Mouse (Mus musculus): Measurements from ENCODE around the gene Wbp2nl.

Gene Wbp2nl

DNA sequence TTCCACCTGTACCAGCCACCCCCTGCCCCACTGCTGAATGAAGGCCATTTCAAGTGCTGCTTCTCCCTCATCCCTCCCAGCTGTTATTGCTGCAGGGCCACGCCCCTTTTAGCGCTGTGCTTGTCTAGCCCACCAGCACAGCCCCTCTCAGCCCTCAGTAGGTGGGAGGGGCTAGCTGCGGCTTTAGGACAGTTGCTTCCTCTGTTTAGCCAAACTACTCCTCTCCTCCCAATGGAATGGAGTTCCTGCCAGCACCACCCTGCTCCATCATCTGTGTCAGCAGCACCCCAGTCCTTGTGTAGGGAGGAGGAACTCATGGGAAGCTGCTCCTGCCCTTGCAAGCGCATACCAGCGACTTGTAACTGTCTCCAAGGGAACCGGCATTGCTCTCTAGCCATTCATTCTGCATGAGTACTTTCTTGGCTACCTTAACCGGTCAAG lies 5.5 kb upstream of the Wbp2nl start:
- in situ Hi-C loops (cut with MboI; ENCODE audit: unreplicated experiment in 2 of 2), result loop anchor here (25.0 kb wide), 3 partner anchors 494 to 1769 kb away; partner anchors contain the start of genes Nfam1 (in 2 of the 2), Cyp2d26 (in 1 of the 2) and Efcab6 (in 1 of the 2)

DNA sequence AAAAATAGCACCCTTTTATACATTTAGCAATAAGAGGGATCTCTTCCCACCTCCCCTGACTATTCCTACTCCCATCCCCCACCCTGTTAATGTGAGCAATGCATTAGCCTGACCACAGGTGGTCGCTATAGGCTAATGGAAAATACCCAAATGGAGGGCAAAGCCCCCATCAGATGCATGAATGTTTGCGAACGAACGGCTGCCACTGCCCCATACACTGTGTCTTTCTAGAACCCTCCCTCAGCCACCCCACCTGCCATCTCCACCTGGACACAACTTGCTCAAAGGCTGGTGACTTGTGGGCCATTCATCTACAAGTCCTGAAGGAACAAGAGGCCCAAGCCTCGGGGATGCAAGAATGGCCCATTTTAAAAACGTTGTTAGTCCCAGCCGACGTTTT lies 4.7 kb upstream of the Wbp2nl start:
- in situ Hi-C loops (cut with MboI; ENCODE audit: unreplicated experiment in 2 of 2), result loop anchor here (25.0 kb wide), 3 partner anchors 493 to 1768 kb away; partner anchors contain the start of genes Nfam1 (in 2 of the 2), Cyp2d26 (in 1 of the 2) and Efcab6 (in 1 of the 2)

DNA sequence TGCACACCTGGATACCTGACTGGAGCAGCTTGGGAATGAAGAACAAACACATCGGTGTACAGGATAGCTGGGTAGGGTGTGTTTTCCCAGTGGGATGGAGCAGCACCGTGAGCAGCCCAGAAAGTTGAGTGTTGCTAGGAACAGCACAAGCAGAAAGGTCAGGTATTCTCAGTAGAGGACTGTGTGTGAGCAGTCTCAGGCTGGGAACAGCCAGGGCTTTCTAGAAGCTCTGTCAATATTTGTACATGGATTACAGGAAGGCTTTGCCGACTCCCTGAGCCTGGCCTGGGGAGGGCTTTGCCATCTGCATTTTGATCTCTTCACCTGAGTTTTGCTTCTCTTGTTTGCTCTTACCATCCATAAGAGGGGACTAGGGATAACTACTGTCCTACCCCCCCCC lies 8.4 kb downstream of the Wbp2nl start:
- in situ Hi-C loops (cut with MboI; ENCODE audit: unreplicated experiment in 2 of 2), result no loop called here

DNA sequence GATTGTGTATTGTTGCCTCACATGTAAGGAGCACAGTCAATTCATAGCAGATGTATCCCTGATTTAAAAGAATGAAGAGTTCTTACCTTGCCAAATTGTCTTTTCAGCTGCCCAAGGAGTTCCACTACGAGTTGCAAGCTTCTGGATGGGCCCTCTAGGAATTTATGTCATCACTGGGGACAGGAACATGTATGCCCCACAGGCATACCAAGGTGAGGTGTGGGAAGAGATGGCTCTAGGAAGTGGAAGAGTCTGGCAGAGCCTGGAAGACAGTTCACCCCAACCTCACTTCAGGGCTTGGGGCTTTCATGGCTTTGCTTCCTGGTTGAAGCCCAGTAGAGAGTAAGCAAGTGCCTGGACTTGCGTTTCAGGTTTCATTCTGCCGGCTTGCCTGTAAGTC lies 9.7 kb downstream of the Wbp2nl start:
- in situ Hi-C loops (cut with MboI; ENCODE audit: unreplicated experiment in 2 of 2), result no loop called here

DNA sequence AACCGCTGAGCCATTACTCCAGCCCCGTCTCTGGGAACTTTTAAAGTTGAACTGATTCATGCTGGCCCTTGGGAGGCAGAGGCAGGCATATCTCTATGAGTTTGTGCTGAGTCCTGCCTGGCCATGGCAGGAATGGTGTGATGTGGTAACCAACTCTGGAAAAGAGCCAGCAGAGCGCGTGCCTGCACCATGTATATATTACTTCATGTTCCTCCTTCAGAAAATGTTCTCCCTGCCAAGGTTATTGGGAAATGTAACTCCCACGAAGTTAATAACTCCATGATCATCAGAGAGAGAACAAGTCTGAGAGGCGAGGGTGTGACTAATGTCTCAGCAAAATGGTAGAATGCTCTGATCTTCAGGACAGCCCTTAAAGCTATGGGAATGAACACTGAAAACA lies 19.1 kb downstream of the Wbp2nl start:
- in situ Hi-C loops (cut with MboI; ENCODE audit: unreplicated experiment in 2 of 2), result no loop called here

DNA sequence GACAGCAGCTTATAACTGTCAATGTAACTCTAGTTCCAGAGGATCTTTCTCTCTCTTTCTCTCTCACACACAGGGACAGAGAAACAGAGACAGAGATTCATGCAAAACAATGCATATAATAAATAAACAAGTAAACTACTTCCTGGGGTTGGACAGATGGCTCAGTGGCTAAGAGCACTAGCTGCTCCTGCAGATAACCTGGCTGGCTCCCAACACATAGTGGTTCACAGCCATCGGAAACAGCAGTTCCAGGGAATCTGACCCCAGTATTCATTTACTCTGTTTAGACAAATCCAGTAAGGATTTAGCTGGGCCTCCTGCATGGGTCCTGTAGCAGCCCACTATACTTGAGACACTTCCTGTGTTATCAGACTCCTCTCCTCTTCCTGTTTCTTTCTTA lies 20.9 kb downstream of the Wbp2nl start:
- in situ Hi-C loops (cut with MboI; ENCODE audit: unreplicated experiment in 2 of 2), result no loop called here

DNA sequence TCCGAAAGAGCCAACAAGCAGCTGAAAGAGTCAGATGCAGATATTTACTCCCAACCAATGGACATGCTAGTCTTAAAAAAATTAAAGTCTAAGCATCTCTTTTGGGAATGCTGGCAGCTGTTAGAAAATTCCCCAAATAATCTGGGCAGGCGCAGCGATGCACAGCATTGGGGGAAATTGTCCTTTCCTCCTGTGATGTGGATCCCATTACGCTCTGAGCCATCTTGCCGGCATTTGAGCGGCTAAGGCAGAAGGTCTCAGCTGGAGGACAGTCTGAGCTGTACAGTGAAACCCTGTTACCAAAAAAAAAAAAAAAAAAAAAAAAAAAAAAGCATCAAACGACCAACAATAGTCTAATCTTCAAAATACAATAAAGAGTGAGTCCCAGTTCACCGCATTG lies 23.4 kb downstream of the Wbp2nl start:
- in situ Hi-C loops (cut with MboI; ENCODE audit: unreplicated experiment in 2 of 2), result no loop called here

DNA sequence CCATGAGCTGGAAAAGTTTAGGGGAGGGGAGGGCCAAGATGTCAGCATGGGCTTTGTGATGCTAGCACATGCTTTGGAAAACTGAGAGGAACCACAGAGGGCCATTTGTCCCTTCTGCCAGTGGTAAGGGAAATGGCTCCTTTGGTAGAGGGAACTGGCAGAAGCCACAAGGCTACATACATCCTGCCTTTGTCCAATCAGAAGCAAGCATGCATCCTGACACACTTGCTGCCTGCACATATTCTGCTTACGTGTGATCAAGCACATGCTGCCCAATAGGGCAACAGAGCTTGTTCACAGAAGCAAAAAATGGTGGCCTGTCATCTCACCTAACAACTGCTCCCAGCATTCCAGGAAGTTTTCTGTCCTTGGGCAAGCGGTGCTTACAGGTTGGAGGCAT lies 26.6 kb downstream of the Wbp2nl start:
- in situ Hi-C loops (cut with MboI; ENCODE audit: unreplicated experiment in 2 of 2), result no loop called here

DNA sequence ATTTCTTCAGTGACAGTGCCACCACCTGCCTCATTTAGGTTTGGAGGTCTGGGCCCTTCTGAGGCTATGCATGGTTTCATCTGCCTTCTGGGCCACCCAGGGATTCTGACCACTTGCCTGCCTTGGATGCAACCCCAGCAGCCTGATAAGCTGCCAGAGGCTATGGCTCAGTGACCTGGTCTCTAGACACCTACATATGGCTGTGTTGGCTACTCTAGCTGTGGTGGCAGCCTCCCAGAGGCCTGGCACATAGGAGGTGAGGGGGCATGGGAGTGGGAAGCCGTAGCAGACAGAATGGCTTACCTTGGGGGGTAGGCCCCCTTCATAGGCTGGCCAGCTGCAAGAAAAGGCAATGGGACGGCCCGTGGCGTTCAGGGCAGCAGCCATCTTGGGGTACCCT lies 36.4 kb downstream of the Wbp2nl start:
- in situ Hi-C loops (cut with MboI; ENCODE audit: unreplicated experiment in 2 of 2), result no loop called here

DNA sequence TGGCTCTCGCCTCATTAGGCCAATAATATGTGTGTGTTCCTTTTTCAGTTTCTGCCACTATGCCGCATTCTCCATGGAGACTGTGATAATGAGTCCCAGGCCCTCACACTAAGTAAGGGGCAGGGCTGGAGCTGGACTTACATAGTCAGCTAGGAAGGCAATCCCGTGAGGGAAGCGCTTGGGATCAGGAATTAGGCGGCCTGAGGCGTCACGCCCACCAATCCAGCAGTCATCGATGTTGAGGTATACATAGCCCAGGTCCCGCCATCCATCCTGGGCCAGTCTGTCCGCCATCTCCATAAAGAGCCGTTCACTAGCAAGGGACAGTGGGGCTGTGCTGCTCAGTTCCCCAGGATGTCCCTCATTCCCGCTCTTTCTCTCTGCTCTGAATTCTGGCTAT lies 37.9 kb downstream of the Wbp2nl start:
- in situ Hi-C loops (cut with MboI; ENCODE audit: unreplicated experiment in 2 of 2), result no loop called here

DNA sequence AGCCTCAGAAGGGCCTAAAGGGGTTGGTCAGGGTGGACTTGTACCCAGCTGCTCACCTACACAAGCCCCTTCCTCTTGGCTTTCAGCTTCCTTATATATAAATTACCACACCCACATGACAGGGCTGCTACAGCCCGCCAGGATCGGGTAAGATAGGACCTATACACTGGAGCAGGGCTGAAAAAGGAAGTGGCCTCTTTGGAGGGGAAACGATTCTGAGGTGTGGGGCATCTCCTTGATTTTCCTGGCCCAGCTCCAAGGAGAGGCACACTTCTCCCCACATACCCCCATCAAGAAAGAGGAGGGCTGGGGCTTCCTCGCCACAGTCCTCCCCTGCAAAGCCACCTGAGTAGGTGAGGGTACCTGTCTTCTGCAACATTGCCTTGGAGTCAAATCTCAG lies 39.1 kb downstream of the Wbp2nl start:
- in situ Hi-C loops (cut with MboI; ENCODE audit: unreplicated experiment in 2 of 2), result no loop called here

DNA sequence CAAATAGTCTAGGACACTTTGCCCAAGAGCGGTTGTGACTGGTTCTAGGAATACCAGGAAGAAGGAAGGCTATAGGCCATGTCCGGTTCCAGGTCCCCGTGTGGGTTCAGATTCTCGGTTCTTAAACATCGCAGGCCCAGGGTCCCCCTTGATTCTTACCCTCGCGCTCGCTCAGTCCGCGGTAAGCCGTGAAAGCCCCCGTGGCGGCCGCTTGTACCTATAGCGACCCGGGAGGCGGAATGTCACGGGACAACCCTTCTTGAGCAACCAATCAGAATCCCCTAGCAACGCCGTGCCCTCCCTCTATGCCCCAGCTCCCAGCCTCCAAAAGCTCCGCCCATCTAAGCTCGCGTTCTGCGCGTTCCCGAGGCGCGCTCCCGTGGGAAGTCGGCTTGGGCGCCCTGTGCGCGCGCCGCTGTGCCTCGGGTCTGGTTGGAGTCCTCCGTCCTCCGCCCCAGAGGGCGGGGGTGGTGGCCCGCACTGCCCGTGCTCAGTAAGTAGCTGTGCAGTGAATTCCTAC lies 39.9 kb downstream of the Wbp2nl start, which contains the start of the genes Naga, Pheta2 and Smdt1:
Gene Naga (minus strand): TSS at position 333 of the 520 bp plus-strand sequence.
Gene Pheta2 (plus strand): TSS at position 350 of the 520 bp plus-strand sequence.
Gene Smdt1 (plus strand): TSS at position 367 of the 520 bp plus-strand sequence.
- in situ Hi-C loops (cut with MboI; ENCODE audit: unreplicated experiment in 2 of 2), result no loop called here

DNA sequence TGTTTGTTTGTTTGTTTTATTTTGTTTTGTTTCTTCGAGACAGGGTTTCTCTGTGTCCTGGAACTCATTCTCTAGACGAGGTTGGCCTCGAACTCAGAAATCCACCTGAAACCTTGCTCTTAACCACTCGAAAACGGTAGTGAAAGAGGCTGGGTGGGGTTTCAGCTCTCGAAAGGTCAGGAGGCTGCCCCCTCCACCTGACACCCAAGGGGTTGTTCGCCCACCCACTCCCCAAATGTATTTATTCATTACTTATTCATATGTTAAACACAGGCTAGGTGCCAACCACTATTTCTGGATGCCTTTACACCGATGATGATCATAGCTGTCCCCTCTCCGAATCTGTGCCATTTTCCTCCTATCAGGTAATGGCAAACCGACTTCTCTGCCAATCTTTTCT lies 40.4 kb downstream of the Wbp2nl start:
- in situ Hi-C loops (cut with MboI; ENCODE audit: unreplicated experiment in 2 of 2), result no loop called here

DNA sequence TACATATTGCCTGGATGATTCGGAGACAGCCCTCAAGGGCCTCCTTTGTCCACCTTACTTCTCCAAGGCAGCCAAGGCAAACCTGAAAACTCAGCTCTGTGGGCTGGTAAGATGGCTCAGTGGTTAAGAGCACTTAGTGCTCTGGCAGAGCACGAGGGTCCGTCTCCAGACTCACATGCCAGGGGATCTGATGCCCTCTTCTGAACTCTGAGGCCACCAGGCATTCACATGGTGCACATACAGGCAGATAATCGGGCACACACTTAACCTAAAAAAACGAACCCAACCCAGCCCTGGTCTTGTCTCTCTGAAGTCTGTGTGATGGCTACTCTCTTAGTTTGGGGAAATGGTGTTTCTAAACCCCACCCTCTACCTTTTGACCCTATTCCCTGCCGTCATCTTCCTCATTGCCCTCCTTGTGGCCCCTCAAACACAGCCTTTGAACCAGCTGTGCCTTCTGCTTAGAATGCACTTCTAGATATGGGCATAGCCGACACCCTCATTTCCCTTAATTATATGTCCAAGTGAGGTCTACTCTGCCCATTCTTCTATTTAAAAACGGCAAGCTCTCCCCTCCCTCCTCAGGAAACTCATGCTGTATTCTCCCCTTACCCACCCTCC lies 41.0 kb downstream of the Wbp2nl start:
- in situ Hi-C loops (cut with MboI; ENCODE audit: unreplicated experiment in 2 of 2), result no loop called here

DNA sequence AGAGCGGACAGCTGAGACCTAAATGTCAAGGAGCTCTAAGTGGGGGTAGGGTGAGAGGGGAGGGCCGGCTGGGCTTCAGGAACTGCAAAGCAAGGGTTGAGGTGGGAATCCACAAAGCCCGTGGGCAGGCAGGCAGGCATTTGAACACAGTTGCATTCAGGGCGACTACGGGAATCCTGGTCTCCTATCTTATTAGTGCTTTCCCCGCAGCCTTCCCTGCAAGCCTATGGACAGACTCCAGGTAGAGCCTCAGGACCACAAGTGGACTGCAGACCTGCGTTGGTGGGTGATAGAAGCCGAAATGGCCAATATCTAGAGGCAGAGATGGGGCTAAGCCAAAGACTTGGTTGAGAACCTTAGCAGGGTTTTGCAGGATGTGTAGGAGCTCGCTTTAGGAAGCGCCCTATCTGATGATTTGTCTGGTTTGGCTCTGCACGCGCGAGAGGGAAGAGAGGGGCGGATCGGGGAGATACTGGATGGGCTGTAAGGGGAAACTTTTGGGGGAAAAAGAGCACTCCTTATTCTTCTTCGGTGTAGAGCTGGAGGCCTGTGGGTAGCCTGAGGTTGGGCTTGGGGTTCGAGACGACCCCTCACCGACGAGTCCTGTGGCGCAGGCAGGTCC lies 41.8 kb downstream of the Wbp2nl start:
- in situ Hi-C loops (cut with MboI; ENCODE audit: unreplicated experiment in 2 of 2), result no loop called here

DNA sequence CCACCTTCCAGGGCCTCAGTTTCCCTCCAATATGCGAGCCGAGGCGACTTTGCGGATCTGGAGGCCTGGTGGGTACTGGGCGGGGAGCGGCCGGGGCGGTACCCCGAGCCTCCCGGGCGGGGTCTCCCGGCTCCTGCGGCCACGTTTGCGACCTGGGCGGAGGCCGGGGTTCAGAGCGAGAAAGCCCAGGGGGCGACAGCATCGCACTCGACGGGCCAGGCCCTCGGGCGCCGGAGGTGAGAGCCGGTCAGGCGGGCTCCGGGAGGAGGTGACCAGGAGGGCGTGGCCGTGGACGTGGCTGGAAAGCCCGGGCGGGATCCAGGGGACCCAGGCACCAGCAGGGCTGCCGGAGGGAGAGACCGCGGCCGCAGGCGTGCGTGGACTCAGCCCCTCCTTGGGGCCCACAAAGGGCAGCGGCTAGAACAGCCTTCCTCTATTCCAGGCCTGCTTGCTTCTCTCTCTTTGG lies 42.3 kb downstream of the Wbp2nl start:
- in situ Hi-C loops (cut with MboI; ENCODE audit: unreplicated experiment in 2 of 2), result no loop called here

DNA sequence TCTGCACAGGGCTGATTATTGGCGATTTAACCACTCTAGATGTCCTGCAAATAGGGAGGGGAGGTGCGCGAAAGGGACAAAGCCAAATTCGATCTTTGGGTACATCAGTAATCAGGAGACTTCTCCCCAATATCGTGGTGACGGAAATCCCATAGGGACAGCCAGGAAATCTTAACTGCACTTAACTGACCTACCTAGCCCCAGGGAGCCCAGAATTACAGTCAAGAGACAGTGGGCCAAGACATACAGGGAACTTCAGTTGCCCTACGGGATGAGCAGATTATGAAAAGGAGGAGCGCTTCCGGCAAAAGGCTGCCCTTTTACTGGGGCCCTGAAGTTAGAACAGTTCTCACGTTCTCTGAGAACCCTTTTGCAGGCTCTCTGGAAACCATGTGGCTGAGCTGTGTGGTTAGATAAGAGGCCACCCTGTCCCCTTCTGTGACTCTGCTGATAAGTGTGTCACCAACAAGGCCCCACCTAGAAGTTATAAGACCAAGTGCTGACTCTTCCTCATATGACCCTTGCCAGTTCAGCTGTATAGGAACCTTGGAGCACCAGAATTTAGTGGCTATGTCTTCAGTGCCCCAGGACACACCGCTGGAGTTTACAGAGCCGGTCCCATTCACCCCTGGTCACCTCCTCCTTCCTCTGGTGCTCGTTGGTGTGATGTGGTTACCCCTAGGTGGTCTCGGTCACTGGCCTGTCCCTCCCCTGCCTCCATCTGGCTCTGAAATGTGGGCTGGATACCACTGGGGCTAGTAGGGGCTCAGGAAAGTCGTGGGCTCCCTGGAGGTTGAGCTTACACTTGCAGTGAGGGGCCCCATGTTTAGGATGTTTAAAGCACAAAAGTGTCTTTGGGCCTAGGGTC lies 43.2 kb downstream of the Wbp2nl start:
- in situ Hi-C loops (cut with MboI; ENCODE audit: unreplicated experiment in 2 of 2), result no loop called here

DNA sequence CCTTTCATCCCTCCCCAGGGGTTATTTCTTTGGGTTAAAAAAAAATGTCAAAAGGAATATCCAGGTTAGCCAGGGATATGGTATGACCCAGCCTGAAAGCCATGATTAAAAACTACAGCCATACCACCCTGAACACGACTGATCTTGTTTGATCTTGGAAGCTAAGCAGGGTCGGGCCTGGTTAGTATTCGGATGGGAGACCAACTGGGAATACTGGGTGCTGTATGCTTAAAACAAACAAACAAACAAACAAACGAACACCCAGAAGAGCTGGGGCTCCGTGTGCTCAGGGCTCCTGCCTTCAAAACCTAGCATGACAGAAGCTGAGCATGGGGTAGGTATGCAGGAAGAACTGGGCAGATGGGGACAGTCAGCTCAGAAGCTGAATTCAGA lies 43.8 kb downstream of the Wbp2nl start:
- in situ Hi-C loops (cut with MboI; ENCODE audit: unreplicated experiment in 2 of 2), result no loop called here

DNA sequence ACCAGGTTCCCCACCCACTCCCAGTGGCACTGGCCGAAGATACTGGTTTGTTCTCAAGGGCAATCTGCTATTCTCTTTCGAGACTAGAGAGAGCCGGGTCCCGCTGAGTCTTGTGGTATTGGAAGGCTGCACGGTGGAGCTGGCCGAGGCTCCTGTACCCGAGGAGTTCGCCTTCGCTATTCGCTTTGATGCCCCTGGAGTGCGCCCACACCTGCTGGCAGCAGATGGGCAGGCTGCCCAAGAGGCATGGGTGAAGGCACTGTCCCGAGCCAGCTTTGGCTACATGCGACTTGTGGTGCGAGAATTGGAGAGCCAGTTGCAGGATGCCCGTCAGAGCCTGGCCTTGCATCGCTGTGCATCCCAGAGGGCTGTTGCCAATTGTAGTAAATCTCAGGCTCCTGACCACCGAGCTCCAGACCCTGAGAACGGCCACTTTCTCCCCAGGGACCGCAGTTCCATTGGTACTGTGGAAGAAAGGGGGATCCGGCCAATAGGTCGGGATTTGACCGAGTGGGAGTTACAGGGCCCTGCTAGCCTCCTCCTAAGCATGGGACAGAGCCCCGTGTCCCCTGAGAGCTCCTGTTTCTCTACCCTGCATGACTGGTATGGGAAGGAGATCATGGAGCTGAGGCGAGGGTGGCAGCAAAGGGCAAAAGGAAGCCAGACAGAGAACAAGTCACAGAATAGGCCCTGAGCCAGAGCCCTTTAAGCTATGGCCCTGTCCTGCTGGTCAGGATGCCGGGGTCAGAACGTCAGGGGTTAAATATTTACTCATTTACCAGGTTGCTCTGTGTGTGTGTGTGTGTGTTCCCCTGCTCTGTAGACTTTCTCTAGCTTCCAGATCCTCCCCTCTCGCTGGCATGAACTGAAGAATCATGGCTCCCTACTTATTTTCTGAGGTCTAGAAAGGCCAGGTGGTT lies 44.9 kb downstream of the Wbp2nl start:
- in situ Hi-C loops (cut with MboI; ENCODE audit: unreplicated experiment in 2 of 2), result no loop called here

DNA sequence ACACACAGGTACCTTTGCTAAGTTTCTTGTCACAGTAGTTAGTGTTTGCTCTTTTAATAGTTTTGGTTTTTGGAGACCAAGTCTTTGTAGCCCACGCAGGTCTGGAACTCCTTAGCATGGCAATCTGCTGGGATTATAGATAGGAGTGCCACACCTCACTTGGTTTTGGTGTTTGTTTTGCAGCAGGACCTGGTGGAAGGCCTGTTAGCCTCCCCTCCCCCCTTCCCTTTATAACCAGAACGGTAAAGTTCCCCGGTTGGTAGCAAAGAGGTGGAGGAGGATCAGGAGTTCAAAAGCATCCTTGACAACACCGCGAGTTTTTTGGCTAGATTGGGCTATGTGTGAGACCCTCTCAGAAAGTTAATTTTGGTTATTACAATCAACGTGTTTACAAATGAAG lies 46.2 kb downstream of the Wbp2nl start:
- in situ Hi-C loops (cut with MboI; ENCODE audit: unreplicated experiment in 2 of 2), result no loop called here

Data from v-Abl transformed pro-B cells (cell line).